Mouse (Mus musculus) adrenal gland, postnatal 25 days (tissue): Measurements from ENCODE around the gene Tirap. TPM values are rescaled to one million over a fixed set of nuclear protein-coding genes. Genes with fewer than 3 reads are reported as not detected.
A peak's percentile ranks its signal among the peaks of the same experiment; 100 is the strongest.
"Not testable (repeated sequence)": the region's sequence is repeated elsewhere in the genome, so short reads cannot be mapped to it uniquely, and the experiment has no call there.

ENCODE experiments used
- DNase-seq: peaks from one replicate; pipeline ENCODE4 v3.0.0; 2021; ENCODE audit warnings: mixed read lengths
- total RNA-seq: library from RNA; stranded (reverse); gene quantifications from 2 replicates; pipeline ENCODE4 v1.2.3, GENCODE M21; 2021

Gene Tirap
- total RNA-seq, 1 experiment from 2014 or later: 7.6 TPM

- DNase-seq: peak; percentile 52
Measured at GRCm38 (mm10) chr9:35188700-35189099, 11.4 kb downstream of the Tirap start.

GRCm38 (mm10) chr9:35187351-35187903 lies 12.7 kb downstream of the Tirap start:
- no peak for DNase-seq

- DNase-seq: no peak
Measured at GRCm38 (mm10) chr9:35186430-35186829, 13.7 kb downstream of the Tirap start.

- no peak for DNase-seq
Measured at GRCm38 (mm10) chr9:35183359-35183758, 16.7 kb downstream of the Tirap start.

GRCm38 (mm10) chr9:35182832-35183231 lies 17.3 kb downstream of the Tirap start:
- no peak for DNase-seq

- DNase-seq: no peak
Measured at GRCm38 (mm10) chr9:35176124-35176659, 23.9 kb downstream of the Tirap start.

GRCm38 (mm10) chr9:35175251-35176123 lies 24.6 kb downstream of the Tirap start, which contains the start of gene Dcps:
Gene Dcps, minus strand, starts transcription at chr9:35176061.
- DNase-seq: peak; percentile 90

GRCm38 (mm10) chr9:35173331-35173730 lies 26.8 kb downstream of the Tirap start:
- no peak for DNase-seq

- no peak for DNase-seq
Measured at GRCm38 (mm10) chr9:35170071-35170470, 30.0 kb downstream of the Tirap start.

GRCm38 (mm10) chr9:35166798-35167635 lies 33.1 kb downstream of the Tirap start:
- DNase-seq: no peak

GRCm38 (mm10) chr9:35166144-35166797 lies 33.8 kb downstream of the Tirap start:
- DNase-seq: no peak

GRCm38 (mm10) chr9:35164142-35164874 lies 35.8 kb downstream of the Tirap start:
- no peak for DNase-seq

GRCm38 (mm10) chr9:35163011-35163690 lies 36.9 kb downstream of the Tirap start:
- peak; percentile 49 for DNase-seq

- no peak for DNase-seq
Measured at GRCm38 (mm10) chr9:35161721-35162120, 38.4 kb downstream of the Tirap start.

- DNase-seq: no peak
Measured at GRCm38 (mm10) chr9:35160662-35161061, 39.4 kb downstream of the Tirap start.

- DNase-seq: no peak
Measured at GRCm38 (mm10) chr9:35158477-35158876, 41.6 kb downstream of the Tirap start.

GRCm38 (mm10) chr9:35156862-35157261 lies 43.2 kb downstream of the Tirap start:
- DNase-seq: no peak

GRCm38 (mm10) chr9:35156002-35156710 lies 43.9 kb downstream of the Tirap start:
- DNase-seq: no peak

GRCm38 (mm10) chr9:35152923-35153322 lies 47.2 kb downstream of the Tirap start:
- DNase-seq: no peak

- not testable (repeated sequence) for DNase-seq
Measured at GRCm38 (mm10) chr9:35148822-35149221, 51.3 kb downstream of the Tirap start.
